Mouse (Mus musculus) MEL (cell line): ENCODE measurements around the gene Hoxa4.

Experiments used
- CTCF ChIP-seq, 3 experiments: IDR thresholded peaks in 2 of 3; conservative IDR thresholded peaks in 1 of 3; 2 replicates each; pipeline ENCODE4 v1.5.1; 2011 to 2012; ENCODE audit warnings: low read length in 3 of 3, low read depth in 2 of 3, mild to moderate bottlenecking in 2 of 3, improper control_type of control experiment in 1 of 3, inconsistent platforms in 1 of 3, mixed read lengths in 1 of 3, moderate library complexity in 1 of 3; ENCODE audit not compliant: control insufficient read depth in 1 of 3, insufficient read depth in 1 of 3, poor library complexity in 1 of 3, severe bottlenecking in 1 of 3
- GATA1 ChIP-seq: IDR thresholded peaks from 2 replicates; pipeline ENCODE4 v1.6.1; 2011; ENCODE audit warnings: low read depth, low read length, improper control_type of control experiment
- JUND ChIP-seq: IDR thresholded peaks from 2 replicates; pipeline ENCODE4 v1.6.1; 2011; ENCODE audit warnings: low read depth, mild to moderate bottlenecking, improper control_type of control experiment, low read length
- MEF2A ChIP-seq: IDR thresholded peaks from 2 replicates; pipeline ENCODE4 v1.6.1; 2014; ENCODE audit warnings: low read depth, mild to moderate bottlenecking, inconsistent platforms, low read length, improper control_type of control experiment; ENCODE audit not compliant: poor library complexity, insufficient replicate concordance, severe bottlenecking; ENCODE audit errors: extremely low read depth
- NRF1 ChIP-seq: IDR thresholded peaks from 2 replicates; pipeline ENCODE4 v1.6.1; 2014; ENCODE audit warnings: low read depth, mild to moderate bottlenecking, inconsistent platforms, low read length, improper control_type of control experiment, moderate library complexity; ENCODE audit not compliant: poor library complexity, insufficient read depth, severe bottlenecking
- POLR2A ChIP-seq, 2 experiments: IDR thresholded peaks; 2 replicates each; pipeline ENCODE4 v1.6.1; 2011 to 2012; ENCODE audit warnings: low read length in 2 of 2, mild to moderate bottlenecking in 2 of 2, control low read depth in 1 of 2, improper control_type of control experiment in 1 of 2, low read depth in 1 of 2, moderate library complexity in 1 of 2; ENCODE audit not compliant: control insufficient read depth in 1 of 2, insufficient read depth in 1 of 2, poor library complexity in 1 of 2
- TAL1 ChIP-seq: IDR thresholded peaks from 2 replicates; pipeline ENCODE4 v1.6.1; 2012; ENCODE audit warnings: mild to moderate bottlenecking, inconsistent platforms, low read length, moderate library complexity, mixed read lengths
- TBP ChIP-seq: IDR thresholded peaks from 2 replicates; pipeline ENCODE4 v1.8.0; 2011; ENCODE audit warnings: low read depth, low read length, improper control_type of control experiment

- TF ChIP-seq MEF2A (no peak), JUND (no peak), TBP (no peak), TAL1 (no peak), GATA1 (no peak), CTCF (IDR thresholded peaks at IDR 0.05 in 2 of 3, conservative IDR thresholded peaks at IDR 0.05 in 1 of 3; ENCODE audit: control insufficient read depth in 1 of 3, insufficient read depth in 1 of 3, low read depth in 2 of 3, low read length in 3 of 3, poor library complexity in 1 of 3, severe bottlenecking in 1 of 3) (no peak), NRF1 (no peak), POLR2A (IDR thresholded peaks at IDR 0.05; ENCODE audit: control insufficient read depth in 1 of 2, insufficient read depth in 1 of 2, low read depth in 1 of 2, low read length in 2 of 2, poor library complexity in 1 of 2) (no peak)
Measured at GRCm38 (mm10) chr6:52183311-52184080, 8.1 kb downstream of the Hoxa4 start.
